Comparison of ENCODE assay signal across 13 mouse cellular contexts in genomic region chr11:109926718-109927680, GRCm38 (mm10).
DNase-seq lines count a peak whose midpoint lies in the region; ATAC-seq lines count a peak whose summit lies in the region.
"Had no signal": no experiment of that assay in that cellular context is flagged by ENCODE, and none has a peak within 500 bp of the region (broad histone marks: within the 10 kb centered on the region; RNA-seq: fewer than 3 reads in every experiment).

No protein-coding gene starts in this region.

- H3K9me3 ChIP-seq in heart, embryonic 12.5 days (replicated peaks) = no peaks in the 10 kb centered on the region
- H3K9me3 ChIP-seq in midbrain, embryonic 14.5 days (ENCODE audit: control insufficient read depth, low read length) = no peaks in the 10 kb centered on the region
- H3K9me3 ChIP-seq: forebrain, embryonic 12.5 days; hindbrain, embryonic 10.5 days; liver, embryonic 15.5 days had no signal

- WGBS in heart, embryonic 12.5 days = 46% methylated on average over 7 of the region's 7 CpGs
- 77% methylated on average over 7 of the region's 7 CpGs for WGBS in midbrain, embryonic 14.5 days

- H3K9ac ChIP-seq in heart, embryonic 12.5 days = no peak overlapping the region
- no peak overlapping the region for H3K9ac ChIP-seq in midbrain, embryonic 14.5 days (replicated peaks; ENCODE audit: low read length)
- H3K9ac ChIP-seq: forebrain, embryonic 12.5 days; liver, embryonic 15.5 days had no signal

- no peak for ATAC-seq in heart, embryonic 12.5 days (ENCODE audit: insufficient number of reproducible peaks, low FRiP score)
- ATAC-seq in common myeloid progenitor, adult 5-6 weeks (replicated peaks; ENCODE audit: low read depth, poor library complexity, severe bottlenecking) = peak; percentile 89
- no peak for ATAC-seq in midbrain, embryonic 14.5 days (ENCODE audit: low FRiP score, low TSS enrichment)
- ATAC-seq in frontal cortex, adult (ENCODE audit: low TSS enrichment) = no peak

- peak; percentile 55 to 74 for DNase-seq in heart, adult 18-20 months
- DNase-seq in 416B (ENCODE audit: low read depth) = peak; percentile 77
- DNase-seq in lung, postnatal 10 days = peak; percentile 32
- DNase-seq in midbrain, embryonic 14.5 days = no peak
- DNase-seq in cerebellum, postnatal 4 days (ENCODE audit: low spot score in 2 of 2) = no peak
- DNase-seq: kidney, adult 11 months had no signal

- H3K27me3 ChIP-seq in heart, embryonic 12.5 days (replicated peaks) = no peaks in the 10 kb centered on the region
- no peaks in the 10 kb centered on the region for H3K27me3 ChIP-seq in midbrain, embryonic 14.5 days (ENCODE audit: control insufficient read depth, insufficient read depth, low read length)
- H3K27me3 ChIP-seq: CH12.LX; forebrain, embryonic 12.5 days; liver, embryonic 15.5 days had no signal

- no peak overlapping the region for H3K4me2 ChIP-seq in heart, embryonic 12.5 days
- no peak overlapping the region for H3K4me2 ChIP-seq in midbrain, embryonic 14.5 days (ENCODE audit: low read length)
- H3K4me2 ChIP-seq: forebrain, embryonic 12.5 days; liver, embryonic 15.5 days had no signal

- 0 out of 2 replicates have a peak, but pooled peaks cover 6% of the 10 kb centered on the region for H3K4me1 ChIP-seq in heart, embryonic 12.5 days (replicated peaks)
- no peaks in the 10 kb centered on the region for H3K4me1 ChIP-seq in midbrain, embryonic 14.5 days (ENCODE audit: control insufficient read depth, insufficient read depth, low read length)
- H3K4me1 ChIP-seq: liver, embryonic 15.5 days had no signal

- no peaks in the 10 kb centered on the region for H3K36me3 ChIP-seq in heart, embryonic 12.5 days
- no peaks in the 10 kb centered on the region for H3K36me3 ChIP-seq in midbrain, embryonic 14.5 days (ENCODE audit: control insufficient read depth, insufficient read depth, low read length)
- H3K36me3 ChIP-seq: forebrain, embryonic 12.5 days; hindbrain, embryonic 10.5 days; liver, embryonic 15.5 days had no signal

- no peak overlapping the region for H3K27ac ChIP-seq in heart, embryonic 12.5 days (ENCODE audit: poor library complexity, severe bottlenecking)
- no peak overlapping the region for H3K27ac ChIP-seq in midbrain, embryonic 14.5 days (replicated peaks; ENCODE audit: low read depth, low read length)
- H3K27ac ChIP-seq: forebrain, embryonic 12.5 days; hindbrain, embryonic 10.5 days; liver, embryonic 15.5 days had no signal

- no peak overlapping the region for H3K4me3 ChIP-seq in heart, embryonic 12.5 days
- H3K4me3 ChIP-seq in midbrain, embryonic 14.5 days (replicated peaks; ENCODE audit: low read depth, low read length) = no peak overlapping the region
- H3K4me3 ChIP-seq: forebrain, embryonic 12.5 days; hindbrain, embryonic 10.5 days; liver, embryonic 15.5 days had no signal

Comparison
In these comparisons a context has a peak if more than half of its experiments do, and no peak if none do; other contexts are left out.
1. DNase-seq: peak in heart, adult 18-20 months (2 of 2), 416B (single experiment) and lung, postnatal 10 days (single experiment); none in midbrain, embryonic 14.5 days (single experiment) and cerebellum, postnatal 4 days (0 of 2).